Mouse (Mus musculus) liver, postnatal 0 days (tissue): ENCODE data around the gene Fam3c. TPM values are rescaled to one million over a fixed set of nuclear protein-coding genes. Genes with fewer than 3 reads are reported as not detected.

Experiments used
- ATAC-seq: fragments of 200-750 bp; cut with Nextera tagmentation; 2 replicates; pipeline ENCODE4 v1.8.0; 2017; ENCODE audit warnings: mild to moderate bottlenecking, moderate library complexity
- DNase-seq: peaks from one replicate; pipeline ENCODE4 v3.0.0-alpha.2; 2016
- H3K27ac ChIP-seq: fragments of 300-500 bp; sonication (generic); 2 replicates; pipeline ENCODE4 v1.5.1; 2014; ENCODE audit warnings: antibody characterized with exemption, moderate library complexity, mild to moderate bottlenecking, low read depth
- H3K27me3 ChIP-seq: fragments of 300-500 bp; sonication (generic); 2 replicates; pipeline ENCODE4 v1.6.1; 2014; ENCODE audit warnings: low read length, control low read depth, mixed read lengths; ENCODE audit not compliant: insufficient read depth
- H3K36me3 ChIP-seq: fragments of 300-500 bp; sonication (generic); replicated peaks from 2 replicates; pipeline ENCODE4 v1.6.1; 2014; ENCODE audit warnings: mild to moderate bottlenecking, control low read depth, low read length, moderate library complexity, mixed read lengths; ENCODE audit not compliant: insufficient read depth
- H3K4me1 ChIP-seq: fragments of 300-500 bp; sonication (generic); 2 replicates; pipeline ENCODE4 v1.6.1; 2014; ENCODE audit warnings: antibody characterized with exemption, mild to moderate bottlenecking, control low read depth; ENCODE audit not compliant: insufficient read depth
- H3K4me2 ChIP-seq: fragments of 300-500 bp; sonication (generic); 2 replicates; pipeline ENCODE4 v1.6.1; 2014; ENCODE audit warnings: low read depth, mild to moderate bottlenecking, low read length, moderate library complexity, mixed read lengths
- H3K4me3 ChIP-seq: fragments of 300-500 bp; sonication (generic); 2 replicates; pipeline ENCODE4 v1.5.1; 2014; ENCODE audit warnings: low read depth, low read length
- H3K9ac ChIP-seq: fragments of 300-500 bp; sonication (generic); replicated peaks from 2 replicates; pipeline ENCODE4 v1.6.1; 2014; ENCODE audit warnings: mild to moderate bottlenecking, moderate library complexity
- H3K9me3 ChIP-seq: fragments of 300-500 bp; sonication (generic); 2 replicates; pipeline ENCODE4 v1.6.1; 2016; ENCODE audit warnings: mild to moderate bottlenecking, control low read depth, low read length, mixed read lengths
- CTCF ChIP-seq: sonication (generic); IDR thresholded peaks from 2 replicates; pipeline ENCODE4 v1.5.1; 2016; ENCODE audit warnings: antibody characterized with exemption, low read depth
- EP300 ChIP-seq: IDR thresholded peaks from 2 replicates; pipeline ENCODE4 v1.6.1; 2016; ENCODE audit warnings: antibody characterized with exemption, low read depth, mild to moderate bottlenecking
- WGBS: fragments of 180-500 bp; shearing (Covaris S2); extraction: QIAGEN DNeasy Blood & Tissue Kit; methylation state at CpG from one replicate; pipeline ENCODE4 v1.1.7; 2014; ENCODE audit not compliant: insufficient replicate concordance; 5-methylcytosine and 5-hydroxymethylcytosine counted together
- polyA plus RNA-seq: library from polyadenylated mRNA; unstranded; fragments of >200 nt; fragmentation: Nextera tagmentation; extraction: Ambion mirVana; gene quantifications from 2 replicates; pipeline ENCODE4 v1.2.1, GENCODE M21; 2015

Fam3c gene
- polyA plus RNA-seq, 1 experiment from 2014 or later, result 32.6 TPM

GRCm38 (mm10) chr6:22262519-22262918 is 93.5 kb downstream of the Fam3c start:
- Histone ChIP-seq H3K27ac (no peak overlapping the region), H3K4me3 (no peak overlapping the region), H3K27me3 (no peaks in the 10 kb centered on the region), H3K4me2 (no peak overlapping the region), H3K4me1 (no peaks in the 10 kb centered on the region), H3K36me3 (no peaks in the 10 kb centered on the region), H3K9ac (no peak overlapping the region), H3K9me3 (no peaks in the 10 kb centered on the region)
- DNase-seq (no peak), ATAC-seq (no peak)
- 72% methylated on average over 4 of the region's 4 CpGs for WGBS
- TF ChIP-seq CTCF, result no peak
- no peak for TF ChIP-seq EP300

GRCm38 (mm10) chr6:22258784-22259183 is 97.3 kb downstream of the Fam3c start:
- DNase-seq (no peak), ATAC-seq (no peak)
- no peaks in the 10 kb centered on the region for H3K27me3 ChIP-seq
- H3K36me3 ChIP-seq, result peaks cover 3% of the 10 kb centered on the region; the same call in 1 of the 2 replicates
- TF ChIP-seq CTCF, result no peak
- no peak for TF ChIP-seq EP300
- H3K9ac ChIP-seq, result no peak overlapping the region
- no peak overlapping the region for H3K4me2 ChIP-seq
- H3K4me3 ChIP-seq, result no peak overlapping the region
- no peaks in the 10 kb centered on the region for H3K9me3 ChIP-seq
- 70% methylated on average over 4 of the region's 4 CpGs for WGBS
- no peak overlapping the region for H3K27ac ChIP-seq
- no peaks in the 10 kb centered on the region for H3K4me1 ChIP-seq

Other genes with a start within 250 kb of the Fam3c start
- gene Wnt16, start 68.0 kb downstream of the Fam3c start, polyA plus RNA-seq, result not detected in 2 replicates